Mouse (Mus musculus): ENCODE data around the gene Rwdd1. TPM values are rescaled to one million over a fixed set of nuclear protein-coding genes. Genes with fewer than 3 reads are reported as not detected.
A peak's percentile ranks its signal among the peaks of the same experiment; 100 is the strongest.
"Not testable (repeated sequence)": the region's sequence is repeated elsewhere in the genome, so short reads cannot be mapped to it uniquely, and the experiment has no call there.

Rwdd1 gene
- polyA plus RNA-seq, 1 experiment = 32.1 TPM

GRCm38 (mm10) chr10:34030322-34030721 is 10.9 kb upstream of the Rwdd1 start:
- H3K27ac ChIP-seq (ENCODE audit: insufficient read depth, low read depth, low read length) = no peak overlapping the region
- DNase-seq = no peak
- WGBS = 78% methylated on average over 5 of the region's 5 CpGs
- no peaks in the 10 kb centered on the region for H3K27me3 ChIP-seq (replicated peaks; ENCODE audit: control insufficient read depth, insufficient read depth, low read length)
- no peak overlapping the region for H3K4me3 ChIP-seq (ENCODE audit: insufficient read depth, low read depth, low read length)
- H3K36me3 ChIP-seq (ENCODE audit: control insufficient read depth, insufficient read depth, low read length) = no peaks in the 10 kb centered on the region
- H3K4me1 ChIP-seq (ENCODE audit: control insufficient read depth, insufficient read depth, low read length) = no peaks in the 10 kb centered on the region
- no peak for TF ChIP-seq POLR2A (IDR thresholded peaks at IDR 0.05; ENCODE audit: low read depth, low read length)
- TF ChIP-seq CTCF (conservative IDR thresholded peaks at IDR 0.05; ENCODE audit: insufficient read depth, insufficient read length, low read depth, low read length) = no peak

- Histone ChIP-seq H3K36me3 (ENCODE audit: control insufficient read depth, insufficient read depth, low read length) (no peaks in the 10 kb centered on the region), H3K27me3 (replicated peaks; ENCODE audit: control insufficient read depth, insufficient read depth, low read length) (no peaks in the 10 kb centered on the region), H3K4me3 (ENCODE audit: insufficient read depth, low read depth, low read length) (peak overlapping the region; percentile 81), H3K27ac (ENCODE audit: insufficient read depth, low read depth, low read length) (peak overlapping the region; percentile 71), H3K4me1 (ENCODE audit: control insufficient read depth, insufficient read depth, low read length) (peaks cover 8% of the 10 kb centered on the region)
- peak; percentile 5 for DNase-seq
- TF ChIP-seq CTCF (conservative IDR thresholded peaks at IDR 0.05; ENCODE audit: insufficient read depth, insufficient read length, low read depth, low read length) (no peak), POLR2A (IDR thresholded peaks at IDR 0.05; ENCODE audit: low read depth, low read length) (no peak)
- under 1% methylated on average over 21 of the region's 21 CpGs for WGBS
Observed at GRCm38 (mm10) chr10:34018746-34019301, 600 bp downstream of the Rwdd1 start.

GRCm38 (mm10) chr10:34013241-34013640 is 6.2 kb downstream of the Rwdd1 start:
- H3K4me1 ChIP-seq (ENCODE audit: control insufficient read depth, insufficient read depth, low read length) = peaks cover 5% of the 10 kb centered on the region
- WGBS = 87% methylated on average over 2 of the region's 2 CpGs
- H3K4me3 ChIP-seq (ENCODE audit: insufficient read depth, low read depth, low read length) = no peak overlapping the region
- no peak for TF ChIP-seq CTCF (conservative IDR thresholded peaks at IDR 0.05; ENCODE audit: insufficient read depth, insufficient read length, low read depth, low read length)
- TF ChIP-seq POLR2A (IDR thresholded peaks at IDR 0.05; ENCODE audit: low read depth, low read length) = no peak
- peaks cover 4% of the 10 kb centered on the region for H3K36me3 ChIP-seq (ENCODE audit: control insufficient read depth, insufficient read depth, low read length)
- H3K27ac ChIP-seq (ENCODE audit: insufficient read depth, low read depth, low read length) = no peak overlapping the region
- H3K27me3 ChIP-seq (replicated peaks; ENCODE audit: control insufficient read depth, insufficient read depth, low read length) = no peaks in the 10 kb centered on the region
- DNase-seq = no peak

GRCm38 (mm10) chr10:34012581-34012980 is 6.8 kb downstream of the Rwdd1 start:
- no peak for DNase-seq
- no peak overlapping the region for H3K4me3 ChIP-seq (ENCODE audit: insufficient read depth, low read depth, low read length)
- no peak overlapping the region for H3K27ac ChIP-seq (ENCODE audit: insufficient read depth, low read depth, low read length)
- WGBS = 93% methylated on average over 4 of the region's 4 CpGs
- peaks cover 2% of the 10 kb centered on the region; the same call in 1 of the 2 replicates for H3K4me1 ChIP-seq (ENCODE audit: control insufficient read depth, insufficient read depth, low read length)
- H3K27me3 ChIP-seq (replicated peaks; ENCODE audit: control insufficient read depth, insufficient read depth, low read length) = no peaks in the 10 kb centered on the region
- TF ChIP-seq CTCF (conservative IDR thresholded peaks at IDR 0.05; ENCODE audit: insufficient read depth, insufficient read length, low read depth, low read length) = no peak
- TF ChIP-seq POLR2A (IDR thresholded peaks at IDR 0.05; ENCODE audit: low read depth, low read length) = no peak
- H3K36me3 ChIP-seq (ENCODE audit: control insufficient read depth, insufficient read depth, low read length) = peaks cover 4% of the 10 kb centered on the region

- no peak for DNase-seq
- H3K27me3 ChIP-seq (replicated peaks; ENCODE audit: control insufficient read depth, insufficient read depth, low read length) = no peaks in the 10 kb centered on the region
- H3K36me3 ChIP-seq (ENCODE audit: control insufficient read depth, insufficient read depth, low read length) = peaks cover 15% of the 10 kb centered on the region
- no peak for TF ChIP-seq POLR2A (IDR thresholded peaks at IDR 0.05; ENCODE audit: low read depth, low read length)
- no peak for TF ChIP-seq CTCF (conservative IDR thresholded peaks at IDR 0.05; ENCODE audit: insufficient read depth, insufficient read length, low read depth, low read length)
- H3K27ac ChIP-seq (ENCODE audit: insufficient read depth, low read depth, low read length) = no peak overlapping the region
- no peaks in the 10 kb centered on the region for H3K4me1 ChIP-seq (ENCODE audit: control insufficient read depth, insufficient read depth, low read length)
- no peak overlapping the region for H3K4me3 ChIP-seq (ENCODE audit: insufficient read depth, low read depth, low read length)
Observed at GRCm38 (mm10) chr10:33998397-33998796, 21.0 kb downstream of the Rwdd1 start.

GRCm38 (mm10) chr10:33996686-33997085 is 22.7 kb downstream of the Rwdd1 start:
- not testable (repeated sequence) for H3K27me3 ChIP-seq (replicated peaks; ENCODE audit: control insufficient read depth, insufficient read depth, low read length); DNase-seq; H3K27ac ChIP-seq (ENCODE audit: insufficient read depth, low read depth, low read length); H3K4me3 ChIP-seq (ENCODE audit: insufficient read depth, low read depth, low read length); H3K4me1 ChIP-seq (ENCODE audit: control insufficient read depth, insufficient read depth, low read length)
- WGBS = 91% methylated on average over 6 of the region's 8 CpGs
- peaks cover 14% of the 10 kb centered on the region for H3K36me3 ChIP-seq (ENCODE audit: control insufficient read depth, insufficient read depth, low read length)

- H3K4me1 ChIP-seq (ENCODE audit: control insufficient read depth, insufficient read depth, low read length) = no peaks in the 10 kb centered on the region
- H3K36me3 ChIP-seq (ENCODE audit: control insufficient read depth, insufficient read depth, low read length) = no peaks in the 10 kb centered on the region
- 12% methylated on average over 4 of the region's 4 CpGs for WGBS
Observed at GRCm38 (mm10) chr10:33986771-33987170, 32.7 kb downstream of the Rwdd1 start.

More at GRCm38 (mm10) chr10:33986771-33987170, 32.7 kb downstream of the Rwdd1 start:
- Histone ChIP-seq H3K27ac (ENCODE audit: insufficient read depth, low read depth, low read length) (no peak overlapping the region), H3K27me3 (replicated peaks; ENCODE audit: control insufficient read depth, insufficient read depth, low read length) (no peaks in the 10 kb centered on the region), H3K4me3 (ENCODE audit: insufficient read depth, low read depth, low read length) (no peak overlapping the region)
- peak; percentile 74 for DNase-seq
- no peak for TF ChIP-seq POLR2A (IDR thresholded peaks at IDR 0.05; ENCODE audit: low read depth, low read length)
- peak; percentile 63 for TF ChIP-seq CTCF (conservative IDR thresholded peaks at IDR 0.05; ENCODE audit: insufficient read depth, insufficient read length, low read depth, low read length)

Data from kidney, adult 2 months (tissue).